Mouse (Mus musculus) stomach, embryonic 15.5 days (tissue): Measurements from ENCODE around the gene Zfyve27. TPM values are rescaled to one million over a fixed set of nuclear protein-coding genes. Genes with fewer than 3 reads are reported as not detected.

ENCODE experiments used
- ATAC-seq: fragments of 200-750 bp; cut with Nextera tagmentation; 2 replicates; pipeline ENCODE4 v1.8.0; 2017; ENCODE audit warnings: low read depth, moderate number of reproducible peaks, moderate TSS enrichment; ENCODE audit not compliant: insufficient read depth, low FRiP score
- H3K27ac ChIP-seq: fragments of 300-500 bp; sonication (generic); 2 replicates; pipeline ENCODE4 v1.5.1; 2015; ENCODE audit warnings: mild to moderate bottlenecking, inconsistent platforms
- H3K27me3 ChIP-seq: fragments of 300-500 bp; sonication (generic); replicated peaks from 2 replicates; pipeline ENCODE4 v1.6.1; 2015; ENCODE audit warnings: inconsistent platforms
- H3K36me3 ChIP-seq: fragments of 300-500 bp; sonication (generic); 2 replicates; pipeline ENCODE4 v1.6.1; 2015; ENCODE audit warnings: inconsistent platforms
- H3K4me1 ChIP-seq: fragments of 300-500 bp; sonication (generic); 2 replicates; pipeline ENCODE4 v1.6.1; 2015; ENCODE audit warnings: inconsistent platforms
- H3K4me2 ChIP-seq: fragments of 300-500 bp; sonication (generic); 2 replicates; pipeline ENCODE4 v1.6.1; 2015; ENCODE audit warnings: mild to moderate bottlenecking, inconsistent platforms
- H3K4me3 ChIP-seq: fragments of 300-500 bp; sonication (generic); replicated peaks from 2 replicates; pipeline ENCODE4 v1.5.1; 2015; ENCODE audit warnings: inconsistent platforms
- H3K9ac ChIP-seq: fragments of 300-500 bp; sonication (generic); 2 replicates; pipeline ENCODE4 v1.6.1; 2015; ENCODE audit warnings: inconsistent platforms
- H3K9me3 ChIP-seq: fragments of 300-500 bp; sonication (generic); 2 replicates; pipeline ENCODE4 v1.6.1; 2016; ENCODE audit warnings: inconsistent platforms
- WGBS: fragments of 180-500 bp; shearing (Covaris S2); methylation state at CpG from one replicate; pipeline ENCODE4 v1.1.7; 2015; 5-methylcytosine and 5-hydroxymethylcytosine counted together
- polyA plus RNA-seq: library from polyadenylated mRNA; unstranded; fragments of >200 nt; fragmentation: Nextera tagmentation; extraction: Ambion mirVana; gene quantifications from 2 replicates; pipeline ENCODE4 v1.2.1, GENCODE M21; 2015

The Zfyve27 gene
- polyA plus RNA-seq, 1 experiment from 2014 or later, result 24.6 TPM

GRCm38 (mm10) chr19:42164188-42164587 is 437 bp downstream of the Zfyve27 start:
- H3K4me1 ChIP-seq, result peaks cover 2% of the 10 kb centered on the region; the same call in 1 of the 2 replicates
- no peaks in the 10 kb centered on the region for H3K36me3 ChIP-seq
- no peak overlapping the region for H3K27ac ChIP-seq
- no peak overlapping the region for H3K4me2 ChIP-seq
- H3K4me3 ChIP-seq, result no peak overlapping the region
- no peak for ATAC-seq
- 27% methylated on average over 7 of the region's 7 CpGs for WGBS
- peaks cover 8% of the 10 kb centered on the region; the same call in 1 of the 2 replicates for H3K27me3 ChIP-seq
- H3K9ac ChIP-seq, result no peak overlapping the region
- no peaks in the 10 kb centered on the region for H3K9me3 ChIP-seq

- H3K9ac ChIP-seq, result no peak overlapping the region
- H3K27me3 ChIP-seq, result peaks cover 8% of the 10 kb centered on the region; the same call in 1 of the 2 replicates
- H3K4me3 ChIP-seq, result no peak overlapping the region; the same call in 1 of the 2 replicates
- H3K27ac ChIP-seq, result no peak overlapping the region
- 3% methylated on average over 12 of the region's 12 CpGs for WGBS
- no peak for ATAC-seq
- H3K9me3 ChIP-seq, result no peaks in the 10 kb centered on the region
- H3K36me3 ChIP-seq, result no peaks in the 10 kb centered on the region
- peaks cover 9% of the 10 kb centered on the region; the same call in 1 of the 2 replicates for H3K4me1 ChIP-seq
- H3K4me2 ChIP-seq, result peak overlapping the region; percentile 39; the same call in 1 of the 2 replicates
These were observed 2.4 kb downstream of the Zfyve27 start for GRCm38 (mm10) chr19:42166130-42166529.

DNA sequence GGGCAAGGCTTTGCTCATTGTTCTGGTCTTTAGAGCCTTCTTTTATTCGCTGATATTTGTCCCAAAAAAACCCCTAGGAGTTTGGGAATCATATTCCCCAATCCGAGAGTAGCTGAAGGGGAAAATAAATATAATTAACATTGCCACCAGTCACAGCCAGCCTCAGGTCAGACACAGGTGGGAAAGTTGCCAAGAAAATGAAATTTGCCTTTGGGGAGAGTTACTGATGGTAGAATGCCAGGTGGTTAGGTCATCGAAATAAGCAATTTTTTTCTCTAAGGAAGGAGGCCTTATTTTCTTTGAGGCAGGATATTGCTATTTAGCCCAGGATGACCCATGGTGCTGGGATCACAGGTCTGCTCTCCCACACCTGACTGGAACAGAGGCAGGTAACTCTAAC is 3.0 kb downstream of the Zfyve27 start:
- Histone ChIP-seq H3K4me3 (no peak overlapping the region), H3K27ac (no peak overlapping the region), H3K4me2 (no peak overlapping the region), H3K9ac (no peak overlapping the region), H3K4me1 (peaks cover 15% of the 10 kb centered on the region), H3K36me3 (no peaks in the 10 kb centered on the region), H3K9me3 (no peaks in the 10 kb centered on the region), H3K27me3 (peaks cover 8% of the 10 kb centered on the region; the same call in 1 of the 2 replicates)
- 39% methylated on average over 3 of the region's 3 CpGs for WGBS
- no peak for ATAC-seq

GRCm38 (mm10) chr19:42167489-42167888 is 3.7 kb downstream of the Zfyve27 start:
- Histone ChIP-seq H3K4me3 (no peak overlapping the region), H3K27me3 (peaks cover 8% of the 10 kb centered on the region; the same call in 1 of the 2 replicates), H3K4me2 (no peak overlapping the region), H3K9ac (no peak overlapping the region), H3K4me1 (peaks cover 15% of the 10 kb centered on the region), H3K36me3 (no peaks in the 10 kb centered on the region), H3K27ac (no peak overlapping the region), H3K9me3 (no peaks in the 10 kb centered on the region)
- no peak for ATAC-seq
- 58% methylated on average over 9 of the region's 9 CpGs for WGBS

- 53% methylated on average over 10 of the region's 10 CpGs for WGBS
- no peak for ATAC-seq
- no peaks in the 10 kb centered on the region for H3K36me3 ChIP-seq
- no peak overlapping the region for H3K9ac ChIP-seq
- H3K4me3 ChIP-seq, result 0 out of 2 replicates have a peak overlapping the region, but pooled peaks have one; percentile 89
- H3K4me2 ChIP-seq, result peak overlapping the region; percentile 72; the same call in 1 of the 2 replicates
- peaks cover 15% of the 10 kb centered on the region for H3K4me1 ChIP-seq
- no peaks in the 10 kb centered on the region for H3K9me3 ChIP-seq
- H3K27ac ChIP-seq, result no peak overlapping the region
- H3K27me3 ChIP-seq, result peaks cover 8% of the 10 kb centered on the region; the same call in 1 of the 2 replicates
These were observed 5.7 kb downstream of the Zfyve27 start for GRCm38 (mm10) chr19:42169322-42169975.

DNA sequence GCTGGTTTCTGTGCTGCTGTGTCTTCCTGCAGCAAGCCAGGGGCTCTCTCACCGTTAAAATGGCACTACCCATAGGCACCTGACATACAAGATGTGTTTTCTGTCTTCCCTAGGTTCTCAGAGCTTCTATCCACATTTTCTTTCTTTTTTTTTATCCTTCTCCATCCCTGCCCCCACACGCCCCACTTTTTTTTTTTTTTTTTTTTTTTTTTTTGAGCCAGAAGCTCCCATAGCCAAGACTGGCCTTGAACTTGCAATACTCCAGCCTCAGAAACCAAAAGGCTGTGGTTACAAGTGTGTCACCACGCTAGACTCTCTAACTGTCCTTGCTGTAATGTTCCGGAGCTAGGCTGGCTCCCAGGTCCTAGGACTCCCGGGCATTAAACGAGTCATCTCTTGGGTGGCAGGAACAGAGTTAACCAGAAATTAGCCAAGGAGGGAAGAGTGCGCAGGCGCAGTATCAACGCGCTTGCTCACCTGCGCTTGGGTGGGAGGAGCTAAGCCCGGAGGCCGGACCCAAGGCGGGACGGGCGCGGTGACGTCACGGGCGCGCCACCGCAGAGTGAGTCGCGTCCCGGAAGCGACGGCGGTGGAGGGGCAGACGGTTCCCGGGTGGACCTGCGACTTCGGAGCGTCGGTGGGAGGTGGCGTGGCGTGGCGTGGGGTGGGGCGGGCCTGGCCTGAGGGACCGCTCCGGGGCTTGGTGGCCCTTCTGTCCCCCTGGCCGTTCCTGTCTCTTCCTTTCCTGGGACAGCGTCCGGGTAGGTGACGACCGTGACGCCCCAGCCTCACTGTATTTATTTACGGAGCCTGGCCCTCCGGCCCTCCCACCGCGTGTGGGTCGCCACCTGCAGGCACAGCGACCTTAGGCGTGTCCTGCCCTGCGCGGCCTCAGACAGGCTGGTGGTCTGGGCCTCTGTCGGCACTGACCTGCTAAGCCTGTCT is 6.5 kb downstream of the Zfyve27 start:
- peaks cover 15% of the 10 kb centered on the region for H3K4me1 ChIP-seq
- H3K9me3 ChIP-seq, result no peaks in the 10 kb centered on the region
- peak overlapping the region; percentile 64; the same call in 1 of the 2 replicates for H3K27ac ChIP-seq
- H3K4me3 ChIP-seq, result peak overlapping the region; percentile 89
- H3K27me3 ChIP-seq, result peaks cover 8% of the 10 kb centered on the region; the same call in 1 of the 2 replicates
- peak; percentile 91 for ATAC-seq
- H3K9ac ChIP-seq, result peak overlapping the region; percentile 63
- H3K4me2 ChIP-seq, result peak overlapping the region; percentile 72
- 2% methylated on average over 54 of the region's 56 CpGs for WGBS
- no peaks in the 10 kb centered on the region for H3K36me3 ChIP-seq

- Histone ChIP-seq H3K9ac (no peak overlapping the region), H3K36me3 (peaks cover 22% of the 10 kb centered on the region; the same call in 1 of the 2 replicates), H3K27ac (no peak overlapping the region), H3K9me3 (no peaks in the 10 kb centered on the region), H3K27me3 (no peaks in the 10 kb centered on the region), H3K4me2 (no peak overlapping the region), H3K4me3 (no peak overlapping the region), H3K4me1 (no peaks in the 10 kb centered on the region)
- 77% methylated on average over 7 of the region's 7 CpGs for WGBS
- ATAC-seq, result no peak
These were observed 13.1 kb downstream of the Zfyve27 start for GRCm38 (mm10) chr19:42176841-42177240.

- Histone ChIP-seq H3K27me3 (no peaks in the 10 kb centered on the region), H3K9ac (no peak overlapping the region), H3K4me2 (no peak overlapping the region), H3K36me3 (peaks cover 22% of the 10 kb centered on the region; the same call in 1 of the 2 replicates), H3K9me3 (no peaks in the 10 kb centered on the region), H3K4me1 (no peaks in the 10 kb centered on the region), H3K4me3 (no peak overlapping the region), H3K27ac (no peak overlapping the region)
- 88% methylated on average over 2 of the region's 2 CpGs for WGBS
- ATAC-seq, result no peak
These were observed 13.7 kb downstream of the Zfyve27 start for GRCm38 (mm10) chr19:42177461-42177860.

GRCm38 (mm10) chr19:42179356-42179755 is 15.6 kb downstream of the Zfyve27 start:
- H3K27ac ChIP-seq, result no peak overlapping the region
- H3K9me3 ChIP-seq, result no peaks in the 10 kb centered on the region
- peaks cover 33% of the 10 kb centered on the region for H3K36me3 ChIP-seq
- H3K4me3 ChIP-seq, result no peak overlapping the region
- H3K4me1 ChIP-seq, result no peaks in the 10 kb centered on the region
- H3K4me2 ChIP-seq, result no peak overlapping the region
- 89% methylated on average over 14 of the region's 14 CpGs for WGBS
- ATAC-seq, result no peak
- no peak overlapping the region for H3K9ac ChIP-seq
- H3K27me3 ChIP-seq, result no peaks in the 10 kb centered on the region

DNA sequence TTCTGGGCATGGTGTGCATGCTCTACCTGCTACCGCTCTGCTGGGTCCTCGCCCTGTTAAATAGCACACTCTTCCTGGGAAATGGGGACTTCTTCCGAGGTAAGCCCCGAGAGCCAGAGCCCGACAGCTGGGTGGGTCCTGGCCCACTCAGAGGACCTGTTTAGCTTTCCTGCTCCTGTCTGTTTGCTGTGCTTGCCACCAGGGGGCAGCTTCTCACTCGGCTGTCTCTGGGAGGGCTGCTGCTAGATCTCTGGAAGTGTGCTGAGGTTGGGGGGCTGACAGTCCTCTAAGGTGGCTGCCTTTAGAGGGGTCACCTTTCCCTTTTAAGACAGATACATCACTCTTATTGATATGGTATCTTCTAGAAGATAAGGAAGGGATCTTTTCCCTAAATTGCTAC is 18.9 kb downstream of the Zfyve27 start:
- H3K9me3 ChIP-seq, result no peaks in the 10 kb centered on the region
- WGBS, result 65% methylated on average over 6 of the region's 6 CpGs
- H3K36me3 ChIP-seq, result peaks cover 42% of the 10 kb centered on the region
- ATAC-seq, result no peak
- no peak overlapping the region for H3K27ac ChIP-seq
- no peaks in the 10 kb centered on the region for H3K27me3 ChIP-seq
- H3K4me1 ChIP-seq, result no peaks in the 10 kb centered on the region
- no peak overlapping the region for H3K4me2 ChIP-seq
- no peak overlapping the region for H3K9ac ChIP-seq
- no peak overlapping the region for H3K4me3 ChIP-seq

DNA sequence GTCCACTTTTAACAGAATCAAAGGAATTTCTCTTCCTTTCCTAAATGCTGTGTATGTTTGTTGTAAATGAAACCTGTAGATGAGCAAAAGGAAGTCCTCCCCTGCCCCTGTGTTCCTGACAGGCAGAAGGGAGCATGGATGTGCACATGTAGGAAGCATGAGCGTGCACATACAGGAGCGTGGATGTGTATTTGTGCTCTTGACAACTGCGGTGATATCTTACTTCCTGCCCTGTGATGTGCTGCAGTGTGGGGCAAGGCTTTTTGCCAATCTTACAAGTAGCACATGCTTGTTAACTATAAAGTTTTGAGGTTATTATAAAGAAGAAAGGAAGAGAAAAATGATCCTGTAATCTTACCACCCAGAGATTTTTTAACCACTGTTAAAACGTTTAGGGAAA is 26.0 kb downstream of the Zfyve27 start:
- peaks cover 27% of the 10 kb centered on the region for H3K36me3 ChIP-seq
- no peak overlapping the region for H3K4me2 ChIP-seq
- H3K4me3 ChIP-seq, result no peak overlapping the region
- H3K27me3 ChIP-seq, result no peaks in the 10 kb centered on the region
- no peaks in the 10 kb centered on the region for H3K4me1 ChIP-seq
- no peak overlapping the region for H3K9ac ChIP-seq
- 69% methylated on average over 4 of the region's 4 CpGs for WGBS
- H3K27ac ChIP-seq, result no peak overlapping the region
- ATAC-seq, result no peak
- H3K9me3 ChIP-seq, result no peaks in the 10 kb centered on the region

DNA sequence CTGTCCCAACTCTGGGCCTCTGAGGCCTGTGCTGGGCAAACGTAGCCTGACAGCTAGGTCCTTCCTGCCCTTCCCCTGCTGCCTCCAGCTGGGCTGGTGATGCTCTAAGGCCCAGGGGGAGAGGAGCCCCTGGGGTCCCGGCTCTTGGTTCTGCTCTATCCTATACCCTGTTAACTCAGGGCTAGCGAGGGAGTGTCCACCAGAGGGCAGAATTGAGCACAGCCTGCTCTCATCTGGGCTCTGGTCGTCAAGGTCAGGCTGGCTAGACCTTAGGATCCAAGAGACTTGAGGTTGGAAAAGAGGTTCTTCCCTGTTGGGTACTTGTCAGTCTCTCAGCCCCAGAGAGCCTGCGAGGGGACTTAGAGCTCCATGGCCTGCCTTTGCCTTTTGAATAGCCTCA is 26.7 kb downstream of the Zfyve27 start:
- Histone ChIP-seq H3K4me3 (no peak overlapping the region), H3K9me3 (no peaks in the 10 kb centered on the region), H3K4me2 (no peak overlapping the region), H3K4me1 (no peaks in the 10 kb centered on the region), H3K36me3 (peaks cover 24% of the 10 kb centered on the region), H3K9ac (no peak overlapping the region), H3K27ac (no peak overlapping the region), H3K27me3 (no peaks in the 10 kb centered on the region)
- no peak for ATAC-seq
- 13% methylated on average over 5 of the region's 5 CpGs for WGBS
